Mouse (Mus musculus): Measurements from ENCODE around the gene Uchl1. TPM values are rescaled to one million over a fixed set of nuclear protein-coding genes. Genes with fewer than 3 reads are reported as not detected.

The Uchl1 gene
- polyA plus RNA-seq, 1 experiment: 8.0 TPM

DNA sequence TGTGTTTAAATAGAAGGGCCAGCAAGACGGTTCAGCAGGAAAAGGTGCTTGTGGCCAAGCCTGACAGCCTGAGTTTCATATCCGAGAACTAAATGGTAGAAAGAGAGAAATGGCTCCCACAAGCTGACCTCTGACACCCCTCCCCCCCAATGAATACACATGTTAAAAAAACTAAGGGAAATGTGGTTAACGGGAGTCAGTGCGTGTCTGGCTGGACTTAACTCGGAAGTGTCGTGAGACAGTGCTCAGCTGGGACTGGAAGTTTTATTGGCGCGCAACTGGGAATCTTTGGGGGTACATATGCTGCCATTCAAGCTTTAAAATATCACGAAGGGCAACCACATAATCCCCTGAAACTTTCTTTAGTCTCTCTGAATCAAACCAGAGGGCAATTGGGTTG lies 46.7 kb downstream of the Uchl1 start:
- TF ChIP-seq POLR2A (IDR thresholded peaks at IDR 0.05; ENCODE audit: borderline replicate concordance, extremely low read depth, low read depth, low read length): no peak
- no peak for DNase-seq
- H3K4me3 ChIP-seq (replicated peaks; ENCODE audit: extremely low read depth, low read depth, low read length): no peak overlapping the region
- 62% methylated on average over 9 of the region's 9 CpGs for WGBS
- peaks cover 7% of the 10 kb centered on the region for H3K4me1 ChIP-seq (ENCODE audit: control insufficient read depth, insufficient read depth, low read length)

DNA sequence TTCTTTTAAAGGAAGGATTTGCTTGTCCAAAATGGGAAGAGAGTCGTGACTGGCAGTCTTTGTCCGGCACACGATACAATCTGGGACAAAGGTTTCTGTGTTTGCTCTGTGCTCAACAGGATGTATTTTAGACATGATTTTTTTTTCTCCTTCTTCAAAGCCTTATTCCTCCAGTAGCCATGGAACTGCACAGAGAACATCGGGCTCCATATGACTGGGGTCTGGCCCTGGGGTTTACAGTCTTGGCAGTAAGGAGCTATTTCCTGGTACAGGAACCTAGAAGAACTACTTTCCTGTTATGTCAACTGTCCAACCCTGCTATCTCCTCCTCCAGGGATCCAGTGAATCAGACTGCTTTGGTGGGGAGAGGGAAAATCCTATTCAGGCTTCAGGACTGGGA lies 47.1 kb downstream of the Uchl1 start:
- 13% methylated on average over 4 of the region's 4 CpGs for WGBS
- H3K4me3 ChIP-seq (replicated peaks; ENCODE audit: extremely low read depth, low read depth, low read length): no peak overlapping the region
- no peak for DNase-seq
- peaks cover 7% of the 10 kb centered on the region for H3K4me1 ChIP-seq (ENCODE audit: control insufficient read depth, insufficient read depth, low read length)
- no peak for TF ChIP-seq CTCF (IDR thresholded peaks at IDR 0.05; ENCODE audit: insufficient read depth, low read length)
- TF ChIP-seq POLR2A (IDR thresholded peaks at IDR 0.05; ENCODE audit: borderline replicate concordance, extremely low read depth, low read depth, low read length): no peak

DNA sequence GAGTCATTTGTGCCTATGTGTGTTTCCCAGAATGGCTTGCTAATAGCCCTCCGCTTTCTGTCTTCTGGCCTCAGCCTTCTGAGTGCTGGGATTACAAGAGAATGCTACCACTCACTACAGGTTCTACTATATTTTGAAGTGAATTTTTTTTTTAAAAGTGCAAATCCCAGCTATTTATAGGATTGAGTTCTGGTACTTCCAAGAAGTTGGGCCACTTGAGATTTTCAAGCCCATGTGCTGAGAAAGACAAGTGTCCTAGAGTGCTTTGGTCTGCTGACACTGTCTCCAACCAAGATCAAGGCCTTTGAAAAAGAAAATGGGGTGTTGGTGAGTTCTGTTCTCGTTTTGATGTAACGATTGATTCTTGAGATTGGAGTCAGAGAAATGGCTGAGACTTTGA lies 47.7 kb downstream of the Uchl1 start:
- TF ChIP-seq POLR2A (IDR thresholded peaks at IDR 0.05; ENCODE audit: borderline replicate concordance, extremely low read depth, low read depth, low read length) (no peak), CTCF (IDR thresholded peaks at IDR 0.05; ENCODE audit: insufficient read depth, low read length) (no peak)
- H3K4me3 ChIP-seq (replicated peaks; ENCODE audit: extremely low read depth, low read depth, low read length): no peak overlapping the region
- H3K4me1 ChIP-seq (ENCODE audit: control insufficient read depth, insufficient read depth, low read length): peaks cover 7% of the 10 kb centered on the region
- DNase-seq: no peak
- WGBS: 30% methylated on average over 3 of the region's 3 CpGs

DNA sequence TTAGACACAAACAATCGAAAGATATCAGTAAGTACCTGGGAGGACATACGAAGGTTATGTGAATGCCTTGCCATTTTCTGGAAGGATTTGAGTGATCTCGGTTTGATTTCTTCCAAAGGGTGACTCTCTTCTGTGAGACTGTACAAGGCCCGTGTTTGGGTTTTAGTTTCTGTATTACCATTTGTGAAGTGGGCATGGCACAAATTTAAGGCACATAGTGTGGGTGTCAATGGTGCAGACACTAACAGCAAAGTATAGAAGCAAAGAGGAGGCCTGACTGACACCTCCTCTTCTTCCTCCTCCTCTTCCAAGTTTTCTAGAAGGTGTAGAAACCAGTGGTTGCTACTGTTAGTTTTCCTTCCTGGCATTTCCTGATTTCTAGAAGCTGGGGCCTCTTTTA lies 53.4 kb downstream of the Uchl1 start:
- 90% methylated on average over 4 of the region's 4 CpGs for WGBS
- H3K4me3 ChIP-seq (replicated peaks; ENCODE audit: extremely low read depth, low read depth, low read length): no peak overlapping the region
- no peak for TF ChIP-seq CTCF (IDR thresholded peaks at IDR 0.05; ENCODE audit: insufficient read depth, low read length)
- no peak for TF ChIP-seq POLR2A (IDR thresholded peaks at IDR 0.05; ENCODE audit: borderline replicate concordance, extremely low read depth, low read depth, low read length)
- no peak for DNase-seq
- no peaks in the 10 kb centered on the region for H3K4me1 ChIP-seq (ENCODE audit: control insufficient read depth, insufficient read depth, low read length)

DNA sequence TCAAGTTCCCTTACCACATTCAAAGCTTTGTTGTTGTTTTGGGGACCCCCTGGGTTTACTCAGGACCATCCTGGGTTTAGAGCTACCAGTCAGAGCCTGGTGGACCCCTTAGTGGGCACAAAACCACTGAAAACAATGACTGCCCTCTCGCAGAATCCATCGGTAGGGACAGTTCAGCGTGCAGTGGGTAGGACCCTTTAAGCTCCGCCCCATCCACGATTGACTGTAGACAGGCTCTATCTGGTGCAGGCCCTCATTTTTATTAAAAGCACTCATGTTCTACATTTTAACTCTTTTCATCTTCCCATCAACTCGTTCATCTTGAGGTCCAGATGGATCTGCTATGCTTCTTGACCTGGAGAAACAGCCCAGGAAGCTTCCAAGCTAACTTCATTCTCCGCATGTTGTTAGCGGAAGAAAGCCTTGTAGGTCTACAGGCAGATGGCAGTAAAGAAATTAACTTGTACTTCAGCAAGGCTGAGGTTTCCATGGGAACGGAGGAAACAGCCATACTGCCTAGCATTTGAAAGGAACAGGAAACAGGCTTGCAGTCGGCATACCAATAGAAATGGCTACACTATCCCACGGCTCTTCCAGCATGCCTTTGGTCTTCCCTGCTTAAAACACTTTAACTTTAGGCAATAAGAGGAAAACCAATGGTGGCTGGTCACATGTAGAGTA lies 54.9 kb downstream of the Uchl1 start:
- 51% methylated on average over 11 of the region's 11 CpGs for WGBS
- Histone ChIP-seq H3K4me3 (replicated peaks; ENCODE audit: extremely low read depth, low read depth, low read length) (no peak overlapping the region), H3K4me1 (ENCODE audit: control insufficient read depth, insufficient read depth, low read length) (no peaks in the 10 kb centered on the region)
- no peak for TF ChIP-seq CTCF (IDR thresholded peaks at IDR 0.05; ENCODE audit: insufficient read depth, low read length)
- DNase-seq: no peak

DNA sequence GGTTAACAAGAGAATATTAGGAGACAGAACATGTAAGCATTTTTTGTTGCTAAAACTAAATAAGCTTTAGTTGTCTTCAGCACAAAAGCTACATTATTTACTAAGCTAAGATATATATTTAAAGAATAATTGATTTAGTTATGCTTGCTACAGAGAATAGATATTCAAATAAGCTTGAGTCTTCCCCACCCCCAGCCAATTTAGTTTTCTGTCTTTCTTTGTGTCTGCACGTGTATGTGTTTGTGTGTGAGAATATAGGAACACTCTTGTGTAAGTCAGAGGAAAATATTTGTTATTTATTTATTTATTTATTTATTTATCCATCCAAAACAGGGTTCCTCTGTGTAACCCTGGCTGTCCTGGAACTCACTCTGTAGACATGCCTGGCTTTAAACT lies 55.4 kb downstream of the Uchl1 start:
- WGBS: 89% methylated on average over 1 of the region's 1 CpGs
- H3K4me3 ChIP-seq (replicated peaks; ENCODE audit: extremely low read depth, low read depth, low read length): no peak overlapping the region
- no peaks in the 10 kb centered on the region for H3K4me1 ChIP-seq (ENCODE audit: control insufficient read depth, insufficient read depth, low read length)
- DNase-seq: no peak
- TF ChIP-seq CTCF (IDR thresholded peaks at IDR 0.05; ENCODE audit: insufficient read depth, low read length) (no peak), POLR2A (IDR thresholded peaks at IDR 0.05; ENCODE audit: borderline replicate concordance, extremely low read depth, low read depth, low read length) (no peak)

DNA sequence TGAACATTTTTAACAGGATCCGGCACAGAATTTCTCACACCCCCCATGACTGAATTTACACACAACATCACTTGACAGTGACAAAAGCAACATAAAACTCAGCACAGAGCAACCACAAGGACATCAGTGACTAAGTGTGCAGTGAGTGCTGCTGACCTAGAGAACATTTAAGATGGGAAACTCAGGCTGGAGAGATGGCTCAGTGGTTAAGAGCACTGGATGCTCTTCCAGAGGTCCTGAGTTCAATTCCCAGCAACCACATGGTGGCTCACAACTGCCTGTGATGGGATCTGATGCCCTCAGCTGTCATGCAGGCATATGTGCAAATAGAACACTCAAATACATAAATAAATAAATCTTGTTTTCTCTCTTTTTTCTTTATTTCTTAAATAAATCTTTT lies 57.7 kb downstream of the Uchl1 start:
- WGBS: 97% methylated on average over 1 of the region's 1 CpGs
- Histone ChIP-seq H3K4me3 (replicated peaks; ENCODE audit: extremely low read depth, low read depth, low read length) (no peak overlapping the region), H3K4me1 (ENCODE audit: control insufficient read depth, insufficient read depth, low read length) (no peaks in the 10 kb centered on the region)
- no peak for TF ChIP-seq CTCF (IDR thresholded peaks at IDR 0.05; ENCODE audit: insufficient read depth, low read length)
- TF ChIP-seq POLR2A (IDR thresholded peaks at IDR 0.05; ENCODE audit: borderline replicate concordance, extremely low read depth, low read depth, low read length): no peak
- no peak for DNase-seq

Other genes starting within 250 kb of the Uchl1 start
- gene Apbb2, start 57.3 kb upstream of the Uchl1 start, polyA plus RNA-seq (2012; rRNA removed): 11.7 and 24.6 TPM in 2 replicates
- gene Limch1, start 69.7 kb downstream of the Uchl1 start, polyA plus RNA-seq (2012; rRNA removed): 156 and 242 TPM in 2 replicates

Data from lung, adult 2 months (tissue).